Comparison of ENCODE assay signal across 8 mouse cellular contexts in the genomic region with DNA sequence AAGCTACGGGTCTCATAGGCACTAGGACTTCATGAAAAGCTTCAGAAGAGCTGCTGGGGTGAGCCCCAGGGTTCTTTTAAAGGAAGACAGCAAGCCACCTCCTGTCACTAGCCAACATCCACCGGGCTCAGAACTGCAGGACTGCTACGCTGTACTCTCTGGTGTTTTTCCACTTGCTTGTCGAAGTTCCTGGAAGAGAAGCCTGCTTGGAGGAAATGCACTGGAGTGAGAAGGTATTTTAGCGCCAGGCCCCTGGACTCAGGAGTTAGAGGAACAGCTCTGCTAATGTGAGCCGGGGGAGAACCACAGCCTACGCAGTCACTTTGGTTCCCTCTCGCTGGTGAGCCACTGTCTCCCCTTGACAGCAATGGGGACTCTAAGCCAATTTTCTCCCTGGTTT. TPM values are rescaled to one million over a fixed set of nuclear protein-coding genes. Genes with fewer than 3 reads are reported as not detected.
A peak's percentile ranks its signal among the peaks of the same experiment; 100 is the strongest.
DNase-seq lines count a peak whose midpoint lies in the region; ATAC-seq and TF ChIP-seq lines count a peak whose summit lies in the region.
"Had no signal": no experiment of that assay in that cellular context is flagged by ENCODE, and none has a peak within 500 bp of the region (broad histone marks: within the 10 kb centered on the region; RNA-seq: fewer than 3 reads in every experiment).

No protein-coding gene starts in this region.

- no peak overlapping the region for H3K9ac ChIP-seq in lung, postnatal 0 days (replicated peaks; ENCODE audit: low read depth)
- no peak overlapping the region for H3K9ac ChIP-seq in heart, embryonic 15.5 days
- H3K9ac ChIP-seq in liver, embryonic 13.5 days: peak overlapping the region; percentile 24; the same call in 1 of the 2 replicates
- no peak overlapping the region for H3K9ac ChIP-seq in midbrain, embryonic 15.5 days
- H3K9ac ChIP-seq: embryonic facial prominence, embryonic 12.5 days had no signal

- H3K4me1 ChIP-seq in lung, postnatal 0 days (ENCODE audit: insufficient read depth, low read depth, low read length): peaks cover 13% of the 10 kb centered on the region
- H3K4me1 ChIP-seq in heart, embryonic 15.5 days (replicated peaks): peaks cover 18% of the 10 kb centered on the region
- H3K4me1 ChIP-seq in liver, embryonic 13.5 days (replicated peaks): peaks cover 88% of the 10 kb centered on the region
- peaks cover 7% of the 10 kb centered on the region for H3K4me1 ChIP-seq in embryonic facial prominence, embryonic 10.5 days
- H3K4me1 ChIP-seq in midbrain, embryonic 15.5 days: peaks cover 5% of the 10 kb centered on the region

- no peaks in the 10 kb centered on the region for H3K27me3 ChIP-seq in lung, postnatal 0 days (replicated peaks; ENCODE audit: insufficient read depth, low read length)
- H3K27me3 ChIP-seq in heart, embryonic 15.5 days: no peaks in the 10 kb centered on the region
- H3K27me3 ChIP-seq in liver, embryonic 13.5 days: no peaks in the 10 kb centered on the region
- H3K27me3 ChIP-seq in embryonic facial prominence, embryonic 10.5 days (replicated peaks; ENCODE audit: low read depth, poor library complexity, severe bottlenecking): no peaks in the 10 kb centered on the region
- H3K27me3 ChIP-seq in midbrain, embryonic 15.5 days (replicated peaks): no peaks in the 10 kb centered on the region
- H3K27me3 ChIP-seq: embryonic facial prominence, embryonic 12.5 days had no signal

- WGBS in lung, postnatal 0 days: 70% methylated on average over 8 of the region's 8 CpGs
- 70% methylated on average over 8 of the region's 8 CpGs for WGBS in heart, embryonic 15.5 days
- 45% methylated on average over 8 of the region's 8 CpGs for WGBS in liver, embryonic 13.5 days (ENCODE audit: insufficient replicate concordance)
- WGBS in embryonic facial prominence, embryonic 10.5 days: 86% methylated on average over 8 of the region's 8 CpGs
- WGBS in midbrain, embryonic 15.5 days: 89% methylated on average over 8 of the region's 8 CpGs

- no peaks in the 10 kb centered on the region for H3K36me3 ChIP-seq in lung, postnatal 0 days (ENCODE audit: insufficient read depth, low read length)
- H3K36me3 ChIP-seq in heart, embryonic 15.5 days: peaks cover 21% of the 10 kb centered on the region
- peaks cover 56% of the 10 kb centered on the region for H3K36me3 ChIP-seq in liver, embryonic 13.5 days
- H3K36me3 ChIP-seq in embryonic facial prominence, embryonic 10.5 days (replicated peaks): peaks cover 67% of the 10 kb centered on the region
- peaks cover 17% of the 10 kb centered on the region for H3K36me3 ChIP-seq in midbrain, embryonic 15.5 days (replicated peaks)

- no peak for DNase-seq in lung, postnatal 0 days (ENCODE audit: low spot score)
- DNase-seq in lung, adult 18-20 months: no peak
- no peak for DNase-seq in liver, embryonic 13.5 days
- DNase-seq in thymus, postnatal 4 days: peak; percentile 54
- DNase-seq in embryonic facial prominence, embryonic 10.5 days (ENCODE audit: low spot score): no peak

- TF ChIP-seq EP300 in lung, postnatal 0 days (IDR thresholded peaks at IDR 0.05): no peak

- no peak overlapping the region for H3K4me2 ChIP-seq in lung, postnatal 0 days (replicated peaks; ENCODE audit: low read depth, low read length)
- no peak overlapping the region for H3K4me2 ChIP-seq in heart, embryonic 15.5 days
- H3K4me2 ChIP-seq in liver, embryonic 13.5 days: no peak overlapping the region
- no peak overlapping the region for H3K4me2 ChIP-seq in midbrain, embryonic 15.5 days
- H3K4me2 ChIP-seq: embryonic facial prominence, embryonic 12.5 days had no signal

- H3K9me3 ChIP-seq in lung, postnatal 0 days (ENCODE audit: low read length): no peaks in the 10 kb centered on the region
- no peaks in the 10 kb centered on the region for H3K9me3 ChIP-seq in heart, embryonic 15.5 days (replicated peaks)
- H3K9me3 ChIP-seq in liver, embryonic 13.5 days (replicated peaks): no peaks in the 10 kb centered on the region
- H3K9me3 ChIP-seq in embryonic facial prominence, embryonic 10.5 days: no peaks in the 10 kb centered on the region
- H3K9me3 ChIP-seq in midbrain, embryonic 15.5 days: no peaks in the 10 kb centered on the region
- H3K9me3 ChIP-seq: embryonic facial prominence, embryonic 12.5 days had no signal

- ATAC-seq in lung, postnatal 0 days: no peak
- ATAC-seq in heart, embryonic 15.5 days (replicated peaks; ENCODE audit: insufficient number of reproducible peaks, insufficient read depth, low FRiP score, low read depth): no peak
- ATAC-seq in liver, embryonic 13.5 days (ENCODE audit: low read depth): no peak
- ATAC-seq in midbrain, embryonic 15.5 days (replicated peaks): no peak

- H3K4me3 ChIP-seq in lung, postnatal 0 days (ENCODE audit: low read depth, low read length): no peak overlapping the region
- no peak overlapping the region for H3K4me3 ChIP-seq in heart, embryonic 15.5 days
- no peak overlapping the region for H3K4me3 ChIP-seq in liver, embryonic 13.5 days (replicated peaks)
- H3K4me3 ChIP-seq in embryonic facial prominence, embryonic 10.5 days: no peak overlapping the region
- no peak overlapping the region for H3K4me3 ChIP-seq in midbrain, embryonic 15.5 days
- H3K4me3 ChIP-seq: embryonic facial prominence, embryonic 12.5 days had no signal

- H3K27ac ChIP-seq in lung, postnatal 0 days (ENCODE audit: low read length): peak overlapping the region; percentile 90
- H3K27ac ChIP-seq in heart, embryonic 15.5 days: peak overlapping the region; percentile 72
- H3K27ac ChIP-seq in liver, embryonic 13.5 days: peak overlapping the region; percentile 96
- H3K27ac ChIP-seq in embryonic facial prominence, embryonic 10.5 days (replicated peaks): no peak overlapping the region
- no peak overlapping the region for H3K27ac ChIP-seq in midbrain, embryonic 15.5 days
- H3K27ac ChIP-seq: embryonic facial prominence, embryonic 12.5 days had no signal

- no peak for TF ChIP-seq CTCF in lung, postnatal 0 days (IDR thresholded peaks at IDR 0.05)

RNA-seq across cellular contexts. Expression of a gene that starts 6.4 kb away (rescaled TPM):
- 15.6 and 18.0 TPM in 2 replicates for polyA plus RNA-seq in lung, postnatal 0 days (2015; fragmentation: Nextera tagmentation; extraction: Ambion mirVana)
- 14.4 and 20.5 TPM in 2 replicates for polyA plus RNA-seq in heart, embryonic 15.5 days (2015; fragmentation: Nextera tagmentation; extraction: Ambion mirVana)
- 30.3 and 33.0 TPM in 2 replicates for polyA plus RNA-seq in liver, embryonic 13.5 days (2015; fragmentation: Nextera tagmentation; extraction: Ambion mirVana)
- polyA plus RNA-seq in embryonic facial prominence, embryonic 10.5 days (2016; fragmentation: Nextera tagmentation; extraction: Ambion mirVana): 36.4 and 41.5 TPM in 2 replicates
- 20.4 and 24.1 TPM in 2 replicates for polyA plus RNA-seq in midbrain, embryonic 15.5 days (2015; fragmentation: Nextera tagmentation; extraction: Ambion mirVana)

RNA-seq across cellular contexts. Expression of a gene that starts 6.5 kb away (rescaled TPM):
- 15.1 and 16.3 TPM in 2 replicates for polyA plus RNA-seq in lung, postnatal 0 days (2015; fragmentation: Nextera tagmentation; extraction: Ambion mirVana)
- 13.6 and 19.0 TPM in 2 replicates for polyA plus RNA-seq in heart, embryonic 15.5 days (2015; fragmentation: Nextera tagmentation; extraction: Ambion mirVana)
- 13.2 and 15.1 TPM in 2 replicates for polyA plus RNA-seq in liver, embryonic 13.5 days (2015; fragmentation: Nextera tagmentation; extraction: Ambion mirVana)
- 20.4 and 22.7 TPM in 2 replicates for polyA plus RNA-seq in embryonic facial prominence, embryonic 10.5 days (2016; fragmentation: Nextera tagmentation; extraction: Ambion mirVana)
- polyA plus RNA-seq in midbrain, embryonic 15.5 days (2015; fragmentation: Nextera tagmentation; extraction: Ambion mirVana): 24.4 and 24.5 TPM in 2 replicates

RNA-seq across cellular contexts. Expression of a gene that starts 6.5 kb away (rescaled TPM):
- polyA plus RNA-seq in lung, postnatal 0 days (2015; fragmentation: Nextera tagmentation; extraction: Ambion mirVana): 0.31 TPM in 1 of 2 replicates, not detected in the other
- 0.23 TPM in 1 of 2 replicates, not detected in the other for polyA plus RNA-seq in heart, embryonic 15.5 days (2015; fragmentation: Nextera tagmentation; extraction: Ambion mirVana)
- polyA plus RNA-seq in liver, embryonic 13.5 days (2015; fragmentation: Nextera tagmentation; extraction: Ambion mirVana): 0.42 and 0.67 TPM in 2 replicates
- 0.16 TPM in 1 of 2 replicates, not detected in the other for polyA plus RNA-seq in embryonic facial prominence, embryonic 10.5 days (2016; fragmentation: Nextera tagmentation; extraction: Ambion mirVana)
- polyA plus RNA-seq in midbrain, embryonic 15.5 days (2015; fragmentation: Nextera tagmentation; extraction: Ambion mirVana): 0.35 and 0.47 TPM in 2 replicates

RNA-seq across cellular contexts. Expression of a gene that starts 11.5 kb away (rescaled TPM):
- polyA plus RNA-seq in lung, postnatal 0 days (2015; fragmentation: Nextera tagmentation; extraction: Ambion mirVana): 13.8 and 14.1 TPM in 2 replicates
- polyA plus RNA-seq in heart, embryonic 15.5 days (2015; fragmentation: Nextera tagmentation; extraction: Ambion mirVana): 8.9 and 10.6 TPM in 2 replicates
- polyA plus RNA-seq in liver, embryonic 13.5 days (2015; fragmentation: Nextera tagmentation; extraction: Ambion mirVana): 12.8 and 14.2 TPM in 2 replicates
- polyA plus RNA-seq in embryonic facial prominence, embryonic 10.5 days (2016; fragmentation: Nextera tagmentation; extraction: Ambion mirVana): 9.9 TPM in 2 replicates
- 13.0 and 13.2 TPM in 2 replicates for polyA plus RNA-seq in midbrain, embryonic 15.5 days (2015; fragmentation: Nextera tagmentation; extraction: Ambion mirVana)

RNA-seq across cellular contexts. Expression of a gene that starts 29.5 kb away (rescaled TPM):
- polyA plus RNA-seq in lung, postnatal 0 days (2015; fragmentation: Nextera tagmentation; extraction: Ambion mirVana): 0.31 and 0.88 TPM in 2 replicates
- polyA plus RNA-seq in heart, embryonic 15.5 days (2015; fragmentation: Nextera tagmentation; extraction: Ambion mirVana): 0.26 and 0.46 TPM in 2 replicates
- polyA plus RNA-seq in liver, embryonic 13.5 days (2015; fragmentation: Nextera tagmentation; extraction: Ambion mirVana): 1.9 and 2.1 TPM in 2 replicates
- polyA plus RNA-seq in embryonic facial prominence, embryonic 10.5 days (2016; fragmentation: Nextera tagmentation; extraction: Ambion mirVana): 0.24 and 0.42 TPM in 2 replicates
- polyA plus RNA-seq in midbrain, embryonic 15.5 days (2015; fragmentation: Nextera tagmentation; extraction: Ambion mirVana): 0.18 and 0.32 TPM in 2 replicates
- polyA plus RNA-seq: embryonic facial prominence, embryonic 12.5 days had no signal

Comparison
In these comparisons a context has a peak if more than half of its experiments do, and no peak if none do; other contexts are left out.
1. H3K27ac ChIP-seq: peak in lung, postnatal 0 days (single experiment), heart, embryonic 15.5 days (single experiment) and liver, embryonic 13.5 days (single experiment); none in embryonic facial prominence, embryonic 10.5 days (single experiment) and midbrain, embryonic 15.5 days (single experiment).